Mouse (Mus musculus) forebrain, embryonic 14.5 days (tissue): Measurements from ENCODE around the gene Pip4k2a. TPM values are rescaled to one million over a fixed set of nuclear protein-coding genes. Genes with fewer than 3 reads are reported as not detected.

Source experiments
- ATAC-seq: fragments of 200-750 bp; cut with Nextera tagmentation; 2 replicates; pipeline ENCODE4 v1.8.0; 2017; ENCODE audit warnings: mild to moderate bottlenecking, moderate library complexity
- DNase-seq: peaks from one replicate; pipeline ENCODE4 v3.0.0-alpha.2; 2015; ENCODE audit warnings: low spot score
- H3K27ac ChIP-seq: fragments of 300-500 bp; sonication (generic); 2 replicates; pipeline ENCODE4 v1.5.1; 2014; ENCODE audit warnings: low read depth, mild to moderate bottlenecking, control low read depth, low read length, moderate library complexity
- H3K27me3 ChIP-seq: fragments of 300-500 bp; sonication (generic); replicated peaks from 2 replicates; pipeline ENCODE4 v1.6.1; 2014; ENCODE audit warnings: low read length, control low read depth, mixed read lengths; ENCODE audit not compliant: control insufficient read depth, insufficient read depth
- H3K36me3 ChIP-seq: fragments of 300-500 bp; sonication (generic); 2 replicates; pipeline ENCODE4 v1.6.1; 2014; ENCODE audit warnings: low read length, control low read depth; ENCODE audit not compliant: control insufficient read depth, insufficient read depth
- H3K4me1 ChIP-seq: fragments of 300-500 bp; sonication (generic); 2 replicates; pipeline ENCODE4 v1.6.1; 2014; ENCODE audit warnings: antibody characterized with exemption, low read length, control low read depth; ENCODE audit not compliant: control insufficient read depth, insufficient read depth
- H3K4me2 ChIP-seq: fragments of 300-500 bp; sonication (generic); 2 replicates; pipeline ENCODE4 v1.6.1; 2014; ENCODE audit warnings: mild to moderate bottlenecking, control low read depth, low read length
- H3K4me3 ChIP-seq: fragments of 300-500 bp; sonication (generic); 2 replicates; pipeline ENCODE4 v1.5.1; 2014; ENCODE audit warnings: low read depth, low read length, control low read depth
- H3K9ac ChIP-seq: fragments of 300-500 bp; sonication (generic); 2 replicates; pipeline ENCODE4 v1.6.1; 2014; ENCODE audit warnings: mild to moderate bottlenecking, low read length, control low read depth, moderate library complexity
- H3K9me3 ChIP-seq: fragments of 300-500 bp; sonication (generic); replicated peaks from 2 replicates; pipeline ENCODE4 v1.6.1; 2016; ENCODE audit warnings: low read length, control low read depth, mixed read lengths; ENCODE audit not compliant: control insufficient read depth
- WGBS: fragments of 180-500 bp; shearing (Covaris S2); extraction: QIAGEN DNeasy Blood & Tissue Kit; methylation state at CpG from one replicate; pipeline ENCODE4 v1.1.7; 2014; 5-methylcytosine and 5-hydroxymethylcytosine counted together
- polyA plus RNA-seq: library from polyadenylated mRNA; unstranded; fragments of >200 nt; fragmentation: Nextera tagmentation; extraction: Ambion mirVana; gene quantifications from 2 replicates; pipeline ENCODE4 v1.2.1, GENCODE M21; 2014

Gene Pip4k2a
- polyA plus RNA-seq, 1 experiment from 2014 or later: 11.0 TPM

DNA sequence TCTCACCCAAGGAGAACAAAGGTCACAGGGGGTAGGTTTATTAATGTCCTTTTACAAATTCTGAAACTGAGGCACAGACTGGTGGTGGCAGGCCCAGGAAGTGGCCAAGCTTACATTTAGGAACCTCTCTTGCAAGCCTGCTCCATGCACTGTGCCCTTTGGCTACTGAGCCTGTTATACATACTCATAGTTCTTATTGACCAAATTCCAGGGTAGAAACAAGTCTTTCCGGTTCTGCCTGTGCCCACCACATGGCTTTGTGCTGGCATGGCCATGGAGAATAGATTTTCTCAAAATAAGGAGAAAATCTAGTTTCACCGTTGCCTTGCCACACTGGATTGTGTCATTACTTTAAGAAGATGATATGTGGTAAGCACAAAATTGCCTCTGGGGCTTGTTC, 190.0 kb downstream of the Pip4k2a start:
- Histone ChIP-seq H3K36me3 (no peaks in the 10 kb centered on the region), H3K9me3 (no peaks in the 10 kb centered on the region), H3K27me3 (no peaks in the 10 kb centered on the region), H3K4me3 (no peak overlapping the region), H3K9ac (no peak overlapping the region), H3K27ac (no peak overlapping the region), H3K4me1 (no peaks in the 10 kb centered on the region), H3K4me2 (no peak overlapping the region)
- 86% methylated on average over 2 of the region's 2 CpGs for WGBS
- DNase-seq: no peak
- no peak for ATAC-seq

DNA sequence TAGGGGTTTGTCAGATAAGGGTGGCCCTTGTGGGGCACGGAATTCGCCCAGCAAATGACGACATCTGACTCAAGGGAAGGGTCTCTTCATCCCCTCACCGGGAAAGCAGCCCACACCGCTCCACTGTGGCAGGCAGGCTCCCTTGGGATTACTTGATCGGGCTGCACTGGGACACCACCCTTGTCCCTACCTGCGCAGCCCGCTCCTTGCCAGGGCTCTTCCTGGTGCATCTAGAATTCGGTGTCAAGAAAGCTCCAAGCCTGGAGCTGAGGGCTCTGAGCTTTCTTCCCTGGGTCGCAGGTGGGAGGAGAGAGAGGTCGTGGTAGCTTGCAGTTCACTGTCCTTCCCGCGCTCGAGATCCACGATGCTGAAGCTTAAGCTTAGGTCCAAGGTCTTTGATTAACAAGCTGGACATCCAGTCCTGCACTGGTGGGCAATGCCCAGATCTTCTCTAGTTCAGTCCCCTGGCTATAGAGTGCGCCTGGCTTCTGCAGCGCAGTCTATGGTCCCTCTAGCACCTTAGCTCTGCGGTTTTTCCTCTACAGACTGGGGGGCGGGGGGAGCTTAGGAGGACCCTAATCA, 196.6 kb downstream of the Pip4k2a start:
- 5% methylated on average over 19 of the region's 19 CpGs for WGBS
- DNase-seq: no peak
- H3K9me3 ChIP-seq: no peaks in the 10 kb centered on the region
- ATAC-seq: peak; percentile 27
- peak overlapping the region; percentile 62; the same call in 1 of the 2 replicates for H3K9ac ChIP-seq
- peak overlapping the region; percentile 43 for H3K4me3 ChIP-seq
- peaks cover 23% of the 10 kb centered on the region for H3K4me1 ChIP-seq
- H3K36me3 ChIP-seq: no peaks in the 10 kb centered on the region
- peak overlapping the region; percentile 44 for H3K27ac ChIP-seq
- peak overlapping the region; percentile 81 for H3K4me2 ChIP-seq
- H3K27me3 ChIP-seq: peaks cover 24% of the 10 kb centered on the region

DNA sequence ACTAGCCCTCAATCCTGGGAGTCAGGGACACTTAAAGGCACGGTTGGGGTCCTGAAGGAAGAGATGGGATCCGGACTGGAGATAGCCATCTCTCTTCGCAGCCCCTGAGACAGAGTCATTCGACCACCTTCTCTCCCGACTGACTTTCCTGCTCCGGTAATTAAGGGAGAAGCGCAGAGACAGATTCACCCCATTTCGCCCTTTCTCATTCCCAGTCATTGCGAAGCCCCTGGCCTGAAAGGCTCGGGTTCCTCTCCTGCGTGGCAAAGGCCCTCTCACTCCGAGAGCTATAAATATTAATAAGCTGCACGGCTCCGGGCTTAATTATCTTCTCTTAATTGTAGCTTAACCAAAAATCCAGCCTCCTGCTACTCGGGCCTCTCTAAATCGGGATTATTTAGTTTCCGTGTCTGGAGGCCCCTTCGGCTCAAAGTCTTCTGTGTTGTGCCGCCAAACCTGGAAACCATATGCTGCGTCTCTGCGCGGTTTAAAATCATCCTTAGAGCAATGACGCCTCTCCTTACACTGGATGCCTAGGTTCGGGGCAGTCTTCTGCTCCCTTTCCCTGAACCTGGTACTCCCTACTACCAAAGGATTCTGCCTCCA, 197.2 kb downstream of the Pip4k2a start:
- H3K36me3 ChIP-seq: no peaks in the 10 kb centered on the region
- peak overlapping the region; percentile 62 for H3K9ac ChIP-seq
- H3K9me3 ChIP-seq: no peaks in the 10 kb centered on the region
- peaks cover 24% of the 10 kb centered on the region for H3K27me3 ChIP-seq
- peaks cover 23% of the 10 kb centered on the region for H3K4me1 ChIP-seq
- peak overlapping the region; percentile 43 for H3K4me3 ChIP-seq
- ATAC-seq (peak; percentile 19), DNase-seq (peak; percentile 66)
- no peak overlapping the region for H3K27ac ChIP-seq
- H3K4me2 ChIP-seq: peak overlapping the region; percentile 81
- WGBS: under 1% methylated on average over 24 of the region's 24 CpGs

DNA sequence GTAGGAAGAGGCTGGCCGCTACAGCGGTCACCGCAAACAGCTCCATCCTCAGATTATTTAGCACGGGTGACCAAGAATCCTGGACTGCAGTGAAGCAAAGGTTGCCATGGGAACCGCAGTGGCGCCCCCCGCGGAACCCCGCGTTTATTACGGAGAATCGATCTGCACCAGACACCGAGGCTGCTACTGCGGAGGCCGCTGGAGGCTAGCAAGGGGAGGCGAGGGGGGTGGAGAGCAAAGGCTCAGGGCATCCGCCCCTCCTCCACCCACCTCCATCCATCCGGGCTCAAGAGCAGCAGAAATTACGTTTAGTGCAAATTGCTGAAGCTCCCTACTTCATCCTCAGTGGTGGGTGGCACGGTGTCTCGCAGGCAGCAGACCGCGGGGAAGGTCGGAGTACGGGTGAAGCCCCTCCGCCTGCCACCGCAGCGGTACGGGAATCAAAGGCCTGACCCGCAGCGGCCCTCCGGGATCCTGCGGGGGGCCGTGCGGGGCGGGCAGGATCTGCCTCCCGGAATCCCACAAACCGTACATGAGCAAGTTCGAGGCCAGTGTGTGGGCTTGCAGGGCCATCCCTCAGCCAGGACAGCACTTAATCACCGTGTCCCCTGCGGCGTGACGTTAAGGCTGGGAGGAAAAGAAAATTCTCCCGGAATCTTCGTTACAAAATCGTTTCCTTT, 197.8 kb downstream of the Pip4k2a start:
- peak overlapping the region; percentile 62 for H3K9ac ChIP-seq
- H3K27me3 ChIP-seq: peaks cover 24% of the 10 kb centered on the region
- no peaks in the 10 kb centered on the region for H3K36me3 ChIP-seq
- peak overlapping the region; percentile 43 for H3K4me3 ChIP-seq
- no peaks in the 10 kb centered on the region for H3K9me3 ChIP-seq
- WGBS: under 1% methylated on average over 46 of the region's 46 CpGs
- peak; percentile 72 for ATAC-seq
- H3K4me1 ChIP-seq: peaks cover 23% of the 10 kb centered on the region
- peak overlapping the region; percentile 65 for H3K27ac ChIP-seq
- peak; percentile 83 for DNase-seq
- H3K4me2 ChIP-seq: peak overlapping the region; percentile 81

GRCm38 (mm10) chr2:18799265-18799965, 198.5 kb downstream of the Pip4k2a start:
- ATAC-seq (peak; percentile 19), DNase-seq (peak; percentile 44)
- Histone ChIP-seq H3K9ac (peak overlapping the region; percentile 62), H3K27ac (peak overlapping the region; percentile 65), H3K4me1 (peaks cover 23% of the 10 kb centered on the region), H3K4me2 (peak overlapping the region; percentile 81), H3K36me3 (no peaks in the 10 kb centered on the region), H3K4me3 (peak overlapping the region; percentile 43), H3K27me3 (peaks cover 24% of the 10 kb centered on the region), H3K9me3 (no peaks in the 10 kb centered on the region)
- 12% methylated on average over 17 of the region's 17 CpGs for WGBS

- DNase-seq (peak; percentile 51), ATAC-seq (no peak)
- Histone ChIP-seq H3K4me1 (peaks cover 23% of the 10 kb centered on the region), H3K27ac (no peak overlapping the region), H3K27me3 (peaks cover 24% of the 10 kb centered on the region), H3K36me3 (no peaks in the 10 kb centered on the region), H3K4me2 (no peak overlapping the region), H3K9me3 (no peaks in the 10 kb centered on the region), H3K9ac (no peak overlapping the region), H3K4me3 (no peak overlapping the region)
- WGBS: 11% methylated on average over 8 of the region's 8 CpGs
Observed at GRCm38 (mm10) chr2:18797776-18798175, 200.2 kb downstream of the Pip4k2a start.

GRCm38 (mm10) chr2:18794261-18794660, 203.7 kb downstream of the Pip4k2a start:
- no peaks in the 10 kb centered on the region for H3K36me3 ChIP-seq
- H3K27ac ChIP-seq: no peak overlapping the region
- H3K4me3 ChIP-seq: no peak overlapping the region
- H3K4me2 ChIP-seq: no peak overlapping the region
- DNase-seq: no peak
- ATAC-seq: no peak
- no peak overlapping the region for H3K9ac ChIP-seq
- H3K27me3 ChIP-seq: peaks cover 5% of the 10 kb centered on the region; the same call in 1 of the 2 replicates
- H3K9me3 ChIP-seq: no peaks in the 10 kb centered on the region
- no peaks in the 10 kb centered on the region for H3K4me1 ChIP-seq
- WGBS: 79% methylated on average over 4 of the region's 4 CpGs
